Mouse (Mus musculus) myocyte (in vitro differentiated cells): Measurements from ENCODE around the gene Gclc.

ENCODE experiments used
- CEBPB ChIP-seq: IDR thresholded peaks from 2 replicates; pipeline ENCODE4 v1.6.1; 2011; ENCODE audit warnings: mild to moderate bottlenecking, moderate library complexity; ENCODE audit not compliant: poor library complexity, insufficient read depth, severe bottlenecking
- POLR2A ChIP-seq: IDR thresholded peaks from one replicate; pipeline ENCODE4 v1.6.1; 2011; ENCODE audit warnings: low read depth, mild to moderate bottlenecking, control low read depth, moderate library complexity; ENCODE audit not compliant: insufficient read length
- SRF ChIP-seq: IDR thresholded peaks from one replicate; pipeline ENCODE4 v1.6.1; 2011; ENCODE audit warnings: low read depth; ENCODE audit not compliant: control insufficient read depth, insufficient read length
- TCF12 ChIP-seq: IDR thresholded peaks from one replicate; pipeline ENCODE4 v1.6.1; 2011; ENCODE audit warnings: mild to moderate bottlenecking, control low read depth; ENCODE audit not compliant: poor library complexity, insufficient read depth, severe bottlenecking
- USF1 ChIP-seq: IDR thresholded peaks from one replicate; pipeline ENCODE4 v1.6.1; 2011; ENCODE audit warnings: low read depth, mild to moderate bottlenecking, control low read depth, moderate library complexity

DNA sequence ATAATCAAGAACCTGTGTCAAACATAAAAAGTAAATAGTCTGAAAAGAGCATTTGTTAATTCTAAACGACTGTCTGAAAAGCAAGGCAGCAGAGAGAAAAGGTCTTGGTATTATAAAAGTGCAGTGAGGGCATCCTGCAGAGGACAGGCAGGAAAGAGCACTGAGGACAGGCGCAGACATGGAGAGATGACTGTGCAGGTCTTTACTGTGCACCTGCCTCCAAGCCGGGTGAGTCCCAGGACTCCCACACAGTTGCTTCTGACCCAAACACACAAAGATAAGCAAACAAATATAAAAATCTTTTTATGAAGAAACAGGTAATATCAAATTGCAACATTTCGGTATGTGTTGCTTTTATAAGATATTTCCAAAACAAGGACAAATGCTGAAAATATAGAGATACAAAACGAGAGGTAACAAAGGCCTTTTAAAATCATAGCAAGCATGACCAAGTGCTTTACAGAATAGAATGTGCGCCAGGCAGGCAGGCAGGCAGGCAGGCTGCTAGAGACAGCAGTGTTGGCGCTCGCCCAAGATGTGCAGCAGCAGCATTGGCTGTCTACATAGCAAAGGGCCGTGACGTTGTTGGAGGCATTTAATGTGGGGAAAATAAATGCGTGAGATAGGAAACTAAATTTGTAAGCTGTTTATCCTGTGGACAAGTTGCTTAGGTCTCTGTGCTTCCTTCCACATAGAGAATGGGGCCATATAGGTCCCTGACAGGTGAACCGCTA lies 35.4 kb downstream of the Gclc start:
- no peak for TF ChIP-seq POLR2A
- no peak for TF ChIP-seq SRF
- TF ChIP-seq USF1, result no peak
- TF ChIP-seq TCF12, result no peak
- no peak for TF ChIP-seq CEBPB
